Mouse (Mus musculus): ENCODE data around the gene Hs6st2.

Hs6st2 gene

DNA sequence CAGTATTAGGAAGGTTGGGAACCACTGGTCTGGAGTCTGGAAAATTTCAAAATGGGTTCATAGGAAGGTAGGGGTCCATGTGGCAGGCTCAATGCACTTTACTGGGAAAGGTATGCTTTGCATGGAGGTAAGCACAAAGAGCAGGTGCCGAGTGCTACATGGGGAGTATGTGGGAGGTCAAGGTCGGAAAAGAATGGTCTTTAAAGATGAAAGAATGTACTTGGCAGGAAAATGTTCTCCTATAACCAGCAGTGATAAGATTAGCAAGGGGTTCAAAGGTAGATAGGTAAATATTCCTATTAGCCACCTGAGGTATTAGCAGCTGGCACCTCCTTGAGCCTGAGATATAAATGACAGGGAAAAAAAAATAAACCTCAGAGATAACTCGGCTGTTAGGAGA lies 338.1 kb downstream of the Hs6st2 start:
- no peak for DNase-seq (ENCODE audit: low spot score in 2 of 2)
